Mouse (Mus musculus): ENCODE measurements around the gene Alox12. TPM values are rescaled to one million over a fixed set of nuclear protein-coding genes. Genes with fewer than 3 reads are reported as not detected.

Gene Alox12
- polyA plus RNA-seq, 1 experiment from 2014 or later, result 2.5 TPM

- Histone ChIP-seq H3K27ac (replicated peaks) (peak within 1 kb of the TSS; percentile 93), H3K4me2 (peak within 1 kb of the TSS; percentile 77), H3K9me3 (no peaks in the 10 kb centered on the region), H3K4me1 (peaks cover 34% of the 10 kb centered on the region), H3K4me3 (peak within 1 kb of the TSS; percentile 72), H3K36me3 (peaks cover 15% of the 10 kb centered on the region), H3K27me3 (replicated peaks) (peaks cover 4% of the 10 kb centered on the region), H3K9ac (peak within 1 kb of the TSS; percentile 95)
- peak; percentile 37 for ATAC-seq (ENCODE audit: extremely low read depth, insufficient number of reproducible peaks, low FRiP score, low TSS enrichment)
- under 1% methylated on average over 28 of the region's 35 CpGs for WGBS
These were observed 15.4 kb downstream of the Alox12 start, which contains the start of the genes Gm21988 and Rnasek for GRCm38 (mm10) chr11:70239541-70240279. Gm21988 (minus strand) TSS chr11:70239830. Rnasek (minus strand) TSS chr11:70239842.

DNA sequence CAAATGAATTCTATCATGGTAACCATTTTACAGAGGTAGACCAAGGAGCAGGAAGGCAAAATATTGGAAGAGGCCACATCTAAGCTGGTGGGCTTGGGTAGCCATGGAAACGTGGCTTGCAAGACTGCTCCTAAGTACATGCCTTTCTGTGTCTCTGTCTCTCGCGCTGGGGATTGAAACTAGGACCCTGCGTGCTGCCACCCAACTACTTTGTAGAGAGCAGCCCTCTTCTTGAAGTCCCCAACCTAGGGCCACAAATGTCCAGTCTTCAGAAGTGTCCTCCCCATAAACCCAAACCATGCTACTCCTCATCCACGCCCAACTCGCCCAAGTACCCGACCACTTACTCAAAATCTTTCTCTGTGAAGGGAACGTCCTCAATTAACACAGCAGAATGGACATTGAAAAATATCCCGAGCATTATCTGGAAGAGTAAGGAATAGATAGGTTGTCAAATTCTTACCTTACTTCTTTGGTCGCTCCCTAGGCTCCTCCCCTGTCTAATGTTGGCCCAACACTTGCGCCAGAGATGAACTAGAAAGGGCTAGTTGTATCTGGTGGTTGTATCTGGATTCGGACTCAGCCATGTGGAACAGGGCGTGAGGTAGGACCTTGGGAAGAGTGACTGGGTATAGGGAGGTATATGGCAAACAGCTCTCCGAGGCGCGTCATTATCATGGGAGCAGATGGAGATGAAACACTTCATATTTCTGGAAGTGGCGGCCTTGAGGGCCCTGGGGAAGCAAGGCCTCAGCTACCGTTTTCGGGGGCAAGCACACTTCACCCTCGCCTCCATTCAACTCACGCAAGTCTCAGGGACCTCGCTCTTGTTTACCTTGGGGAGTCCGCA lies 16.3 kb downstream of the Alox12 start:
- Histone ChIP-seq H3K9ac (peak overlapping the region; percentile 95), H3K27me3 (replicated peaks) (no peaks in the 10 kb centered on the region), H3K9me3 (no peaks in the 10 kb centered on the region), H3K27ac (replicated peaks) (peak overlapping the region; percentile 93), H3K4me3 (peak overlapping the region; percentile 72), H3K4me1 (peaks cover 34% of the 10 kb centered on the region), H3K36me3 (peaks cover 17% of the 10 kb centered on the region), H3K4me2 (peak overlapping the region; percentile 77)
- WGBS, result 12% methylated on average over 23 of the region's 23 CpGs
- ATAC-seq (ENCODE audit: extremely low read depth, insufficient number of reproducible peaks, low FRiP score, low TSS enrichment), result no peak

GRCm38 (mm10) chr11:70237457-70238167 lies 17.5 kb downstream of the Alox12 start, which contains the start of gene 0610010K14Rik:
0610010K14Rik (minus strand) TSS chr11:70237914.
- WGBS, result under 1% methylated on average over 70 of the region's 70 CpGs
- Histone ChIP-seq H3K4me2 (peak within 1 kb of the TSS; percentile 77), H3K27me3 (replicated peaks) (no peaks in the 10 kb centered on the region), H3K4me3 (peak within 1 kb of the TSS; percentile 72), H3K4me1 (peaks cover 41% of the 10 kb centered on the region), H3K36me3 (peaks cover 17% of the 10 kb centered on the region), H3K9me3 (no peaks in the 10 kb centered on the region), H3K27ac (replicated peaks) (peak within 1 kb of the TSS; percentile 93), H3K9ac (peak within 1 kb of the TSS; percentile 95)
- ATAC-seq (ENCODE audit: extremely low read depth, insufficient number of reproducible peaks, low FRiP score, low TSS enrichment), result peak; percentile 93

- Histone ChIP-seq H3K9me3 (no peaks in the 10 kb centered on the region), H3K4me1 (peaks cover 46% of the 10 kb centered on the region), H3K4me3 (peak overlapping the region; percentile 72), H3K9ac (peak overlapping the region; percentile 95), H3K4me2 (peak overlapping the region; percentile 77), H3K27me3 (replicated peaks) (no peaks in the 10 kb centered on the region), H3K36me3 (peaks cover 17% of the 10 kb centered on the region), H3K27ac (replicated peaks) (peak overlapping the region; percentile 93)
- WGBS, result 6% methylated on average over 7 of the region's 7 CpGs
- no peak for ATAC-seq (ENCODE audit: extremely low read depth, insufficient number of reproducible peaks, low FRiP score, low TSS enrichment)
These were observed 18.4 kb downstream of the Alox12 start for GRCm38 (mm10) chr11:70236717-70237116.

- no peak overlapping the region for H3K27ac ChIP-seq (replicated peaks)
- no peak for ATAC-seq (ENCODE audit: extremely low read depth, insufficient number of reproducible peaks, low FRiP score, low TSS enrichment)
- no peaks in the 10 kb centered on the region for H3K9me3 ChIP-seq
- H3K4me2 ChIP-seq, result no peak overlapping the region
- H3K4me3 ChIP-seq, result no peak overlapping the region
- 89% methylated on average over 12 of the region's 12 CpGs for WGBS
- no peaks in the 10 kb centered on the region; the same call in 1 of the 2 replicates for H3K27me3 ChIP-seq (replicated peaks)
- no peak overlapping the region for H3K9ac ChIP-seq
- H3K36me3 ChIP-seq, result peaks cover 17% of the 10 kb centered on the region
- H3K4me1 ChIP-seq, result peaks cover 48% of the 10 kb centered on the region
These were observed 19.8 kb downstream of the Alox12 start for GRCm38 (mm10) chr11:70235254-70235900.

GRCm38 (mm10) chr11:70234497-70234896 lies 20.7 kb downstream of the Alox12 start:
- WGBS, result 81% methylated on average over 8 of the region's 8 CpGs

GRCm38 (mm10) chr11:70234037-70234436 lies 21.1 kb downstream of the Alox12 start:
- Histone ChIP-seq H3K4me3 (no peak overlapping the region), H3K9ac (no peak overlapping the region), H3K27me3 (replicated peaks) (peaks cover 12% of the 10 kb centered on the region), H3K4me1 (peaks cover 58% of the 10 kb centered on the region), H3K4me2 (no peak overlapping the region), H3K36me3 (peaks cover 17% of the 10 kb centered on the region), H3K27ac (replicated peaks) (0 out of 2 replicates have a peak overlapping the region, but pooled peaks have one; percentile 8), H3K9me3 (no peaks in the 10 kb centered on the region)
- no peak for ATAC-seq (ENCODE audit: extremely low read depth, insufficient number of reproducible peaks, low FRiP score, low TSS enrichment)
- WGBS, result 56% methylated on average over 5 of the region's 5 CpGs

More at GRCm38 (mm10) chr11:70234497-70234896, 20.7 kb downstream of the Alox12 start:
- H3K4me1 ChIP-seq, result peaks cover 55% of the 10 kb centered on the region
- H3K27me3 ChIP-seq (replicated peaks), result peaks cover 8% of the 10 kb centered on the region
- H3K9ac ChIP-seq, result no peak overlapping the region
- H3K4me2 ChIP-seq, result no peak overlapping the region
- H3K27ac ChIP-seq (replicated peaks), result 0 out of 2 replicates have a peak overlapping the region, but pooled peaks have one; percentile 8
- H3K9me3 ChIP-seq, result no peaks in the 10 kb centered on the region
- ATAC-seq (ENCODE audit: extremely low read depth, insufficient number of reproducible peaks, low FRiP score, low TSS enrichment), result no peak
- peaks cover 17% of the 10 kb centered on the region for H3K36me3 ChIP-seq
- H3K4me3 ChIP-seq, result no peak overlapping the region

- Histone ChIP-seq H3K9me3 (no peaks in the 10 kb centered on the region), H3K4me1 (peaks cover 60% of the 10 kb centered on the region), H3K36me3 (peaks cover 17% of the 10 kb centered on the region), H3K4me3 (peak overlapping the region; percentile 54), H3K9ac (peak overlapping the region; percentile 84), H3K27me3 (replicated peaks) (peaks cover 21% of the 10 kb centered on the region), H3K4me2 (peak overlapping the region; percentile 79), H3K27ac (replicated peaks) (0 out of 2 replicates have a peak overlapping the region, but pooled peaks have one; percentile 48)
- 41% methylated on average over 8 of the region's 8 CpGs for WGBS
- no peak for ATAC-seq (ENCODE audit: extremely low read depth, insufficient number of reproducible peaks, low FRiP score, low TSS enrichment)
These were observed 22.1 kb downstream of the Alox12 start for GRCm38 (mm10) chr11:70233016-70233415.

DNA sequence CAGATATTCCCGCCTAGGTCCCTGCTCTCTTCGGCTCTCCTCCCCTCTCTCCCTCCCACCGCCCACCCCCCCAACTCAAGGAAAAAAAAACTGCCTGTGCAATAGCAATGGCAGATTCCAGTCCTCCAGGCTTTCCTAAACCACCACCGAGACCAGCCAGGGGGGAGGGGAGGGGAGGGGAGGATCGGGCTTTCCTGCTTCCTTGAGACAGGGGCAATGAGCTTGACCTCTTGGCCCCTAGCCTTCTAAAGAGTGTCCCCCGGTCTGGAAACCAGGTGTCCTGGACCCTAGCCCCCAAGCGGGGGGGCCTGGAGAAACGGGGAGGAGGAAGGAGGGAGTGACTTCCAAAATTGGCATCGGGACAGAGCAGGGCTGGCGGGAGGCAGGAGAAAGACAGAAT lies 22.6 kb downstream of the Alox12 start:
- WGBS, result 6% methylated on average over 8 of the region's 10 CpGs
- Histone ChIP-seq H3K27me3 (replicated peaks) (peaks cover 25% of the 10 kb centered on the region), H3K4me3 (peak overlapping the region; percentile 54), H3K9me3 (no peaks in the 10 kb centered on the region), H3K36me3 (peaks cover 17% of the 10 kb centered on the region), H3K9ac (peak overlapping the region; percentile 84), H3K27ac (replicated peaks) (peak overlapping the region; percentile 48; the same call in 1 of the 2 replicates), H3K4me2 (peak overlapping the region; percentile 79), H3K4me1 (peaks cover 64% of the 10 kb centered on the region)
- ATAC-seq (ENCODE audit: extremely low read depth, insufficient number of reproducible peaks, low FRiP score, low TSS enrichment), result no peak

DNA sequence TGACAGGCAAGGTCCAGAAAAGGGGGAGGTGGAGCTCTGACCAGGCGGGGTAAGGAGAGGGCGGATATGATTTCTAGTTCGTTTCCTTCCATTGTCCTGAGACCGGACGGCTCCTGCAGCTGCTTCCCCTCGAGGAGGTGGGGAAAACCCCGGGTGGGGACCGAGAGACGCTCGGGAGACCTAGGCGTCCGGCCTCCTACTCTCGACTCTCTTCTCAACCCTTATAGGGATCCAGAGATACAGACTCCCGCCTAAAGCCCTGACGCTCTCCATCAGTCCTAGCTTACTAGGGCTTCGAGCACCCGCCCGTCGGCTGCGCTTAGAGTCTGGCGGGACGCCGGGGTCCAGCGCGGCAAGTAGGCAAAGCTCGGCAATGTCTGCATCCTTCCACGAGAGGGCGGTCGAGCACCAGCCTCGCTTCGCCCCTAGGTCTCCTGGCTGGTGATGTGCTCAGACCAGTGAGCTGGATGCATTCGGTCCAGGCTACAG lies 24.9 kb downstream of the Alox12 start:
- 2% methylated on average over 32 of the region's 32 CpGs for WGBS
- Histone ChIP-seq H3K4me3 (peak overlapping the region; percentile 51), H3K36me3 (peaks cover 8% of the 10 kb centered on the region), H3K27me3 (replicated peaks) (peaks cover 48% of the 10 kb centered on the region), H3K9me3 (no peaks in the 10 kb centered on the region), H3K4me2 (peak overlapping the region; percentile 71), H3K9ac (peak overlapping the region; percentile 82), H3K4me1 (peaks cover 69% of the 10 kb centered on the region), H3K27ac (replicated peaks) (peak overlapping the region; percentile 88)
- peak; percentile 33 for ATAC-seq (ENCODE audit: extremely low read depth, insufficient number of reproducible peaks, low FRiP score, low TSS enrichment)
